Mouse (Mus musculus) thymus, postnatal 0 days (tissue): ENCODE measurements around the gene Scly. TPM values are rescaled to one million over a fixed set of nuclear protein-coding genes. Genes with fewer than 3 reads are reported as not detected.

ENCODE experiments used
- DNase-seq: peaks from one replicate; pipeline ENCODE4 v3.0.0-alpha.2; 2015; ENCODE audit warnings: low spot score
- polyA plus RNA-seq: library from polyadenylated mRNA; unstranded; fragments of >200 nt; fragmentation: Nextera tagmentation; extraction: Ambion mirVana; gene quantifications from 2 replicates; pipeline ENCODE4 v1.2.1, GENCODE M21; 2015

Scly gene
- polyA plus RNA-seq: 15.6 and 16.2 TPM in 2 replicates

GRCm38 (mm10) chr1:91297799-91298744 lies at the start of gene Scly:
Scly (plus strand) TSS chr1:91298338.
- DNase-seq: peak; percentile 93

DNA sequence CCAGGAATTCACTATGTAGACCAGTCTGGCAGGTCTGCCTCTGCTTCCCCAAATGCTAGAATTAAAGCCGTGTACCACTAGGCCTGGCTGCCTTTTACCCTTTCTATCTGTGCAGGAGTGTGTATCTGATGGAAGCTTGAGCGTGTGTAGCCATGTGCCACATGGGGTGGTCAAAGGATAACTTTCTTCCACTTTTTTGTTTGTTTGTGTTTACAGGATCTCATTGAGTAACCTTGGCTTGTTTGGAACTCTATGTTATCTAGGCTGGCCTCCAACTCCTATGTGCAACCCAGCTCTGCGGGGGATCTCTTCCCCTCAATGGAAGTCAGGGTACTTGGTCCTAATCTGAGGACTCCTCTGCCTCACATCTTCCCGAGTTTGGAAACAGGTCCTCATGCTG lies 49.2 kb upstream of the Scly start:
- DNase-seq: no peak

DNA sequence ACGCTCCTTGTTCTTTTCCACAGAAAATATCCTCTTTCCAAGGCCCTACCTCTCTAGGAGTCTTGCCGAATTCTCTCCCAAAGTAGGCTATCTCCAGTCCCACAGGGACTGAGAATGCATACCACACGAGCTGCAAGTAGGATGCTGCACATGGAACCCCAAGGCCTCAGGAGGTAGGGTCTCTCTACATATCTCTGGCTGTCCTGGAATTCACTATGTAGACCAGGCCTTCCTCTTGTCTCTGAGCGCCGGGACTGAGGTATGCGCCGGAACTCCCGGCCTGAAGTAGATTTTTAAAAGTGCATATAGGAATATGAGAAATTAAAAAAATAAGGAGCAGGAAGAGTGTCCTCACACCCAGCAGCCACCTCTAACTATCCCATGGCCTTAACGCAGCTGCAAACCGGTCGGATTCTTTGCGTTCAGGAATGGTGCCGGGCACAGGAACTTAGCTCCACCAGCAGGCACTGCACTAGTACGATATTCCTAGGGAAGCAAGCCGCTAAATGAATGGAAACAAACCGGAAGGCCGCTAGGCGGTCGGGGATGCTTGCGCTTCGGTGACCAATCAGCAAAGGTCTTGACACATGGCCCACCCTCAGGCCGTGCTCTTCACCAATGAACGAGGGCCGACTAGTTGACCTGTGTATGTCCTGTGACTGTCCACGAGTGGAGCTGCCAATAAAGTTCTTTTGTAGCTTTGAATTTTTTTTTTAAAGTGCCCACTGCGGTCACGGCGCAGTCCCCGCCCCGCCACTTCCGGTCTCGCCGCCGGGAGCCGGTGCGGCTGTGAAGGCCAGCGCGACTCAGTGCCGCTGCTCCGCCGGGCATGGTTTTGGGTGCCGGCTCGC lies 48.3 kb upstream of the Scly start, which contains the start of gene Ube2f:
Gene Ube2f, plus strand, starts transcription at position 741 of the 851 bp plus-strand sequence.
- peak; percentile 92 for DNase-seq

DNA sequence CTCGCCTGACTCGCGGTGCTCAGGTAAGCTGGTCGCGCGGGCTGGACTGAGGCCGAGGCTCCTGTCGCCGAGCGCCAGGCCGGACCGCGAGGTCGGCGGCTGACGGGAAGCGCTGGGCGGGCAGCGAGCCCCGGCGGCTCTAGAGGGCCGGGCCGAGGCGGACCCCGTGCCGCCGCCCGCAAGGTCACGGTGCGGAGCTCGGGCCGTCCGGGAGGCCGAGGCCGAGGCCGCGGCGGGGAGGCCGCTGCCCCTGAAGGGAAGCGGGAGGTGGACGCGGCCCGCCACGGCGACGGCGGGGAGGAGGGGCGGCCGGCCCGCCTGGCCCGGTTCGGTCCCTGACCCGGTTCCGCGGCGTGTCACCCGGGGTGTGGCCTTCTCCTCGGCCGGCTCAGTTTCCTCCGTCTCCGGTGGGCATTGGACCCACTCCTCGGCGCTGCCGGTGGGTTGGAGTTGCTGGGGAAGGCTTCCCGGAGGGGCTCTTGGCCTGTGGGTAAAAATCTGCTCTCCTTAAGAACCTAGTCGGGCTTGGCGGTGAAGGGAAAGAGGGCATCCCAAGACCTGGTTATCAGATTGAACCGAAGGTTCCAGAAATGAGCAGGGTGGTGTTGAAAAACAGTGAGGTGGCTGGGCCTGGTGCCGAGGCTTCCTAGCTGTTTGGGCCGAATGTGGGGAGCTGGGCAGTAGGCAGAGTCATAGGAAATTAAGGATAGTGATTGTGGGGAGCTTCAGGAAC lies 47.6 kb upstream of the Scly start:
- DNase-seq: no peak

DNA sequence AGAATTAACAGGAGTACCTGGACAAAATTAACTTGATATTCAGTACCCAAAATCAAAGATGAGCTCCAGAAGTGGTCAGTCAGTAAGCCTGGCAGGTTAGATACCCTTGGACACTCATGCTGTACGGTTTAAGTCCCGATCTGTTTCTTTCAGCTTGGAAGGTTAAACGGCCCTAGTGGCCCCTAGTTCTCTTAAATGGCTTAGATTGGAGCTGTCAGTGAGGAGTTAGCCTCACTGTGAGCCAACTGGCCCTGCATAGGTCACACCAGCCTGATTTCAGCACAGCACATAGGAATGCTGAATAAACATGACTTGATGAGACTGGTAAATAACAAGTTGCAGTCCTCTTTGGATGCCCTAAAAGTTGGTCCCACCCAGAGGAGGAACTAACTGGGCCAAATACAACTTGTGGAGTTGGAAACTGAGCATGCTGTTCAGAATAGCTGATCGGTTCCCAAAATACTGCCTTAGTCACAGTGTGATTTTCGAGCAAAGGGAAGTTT lies 46.9 kb upstream of the Scly start:
- DNase-seq: peak; percentile 16

GRCm38 (mm10) chr1:91251927-91252326 lies 46.2 kb upstream of the Scly start:
- peak; percentile 31 for DNase-seq

GRCm38 (mm10) chr1:91257918-91258317 lies 40.2 kb upstream of the Scly start:
- DNase-seq: no peak

DNA sequence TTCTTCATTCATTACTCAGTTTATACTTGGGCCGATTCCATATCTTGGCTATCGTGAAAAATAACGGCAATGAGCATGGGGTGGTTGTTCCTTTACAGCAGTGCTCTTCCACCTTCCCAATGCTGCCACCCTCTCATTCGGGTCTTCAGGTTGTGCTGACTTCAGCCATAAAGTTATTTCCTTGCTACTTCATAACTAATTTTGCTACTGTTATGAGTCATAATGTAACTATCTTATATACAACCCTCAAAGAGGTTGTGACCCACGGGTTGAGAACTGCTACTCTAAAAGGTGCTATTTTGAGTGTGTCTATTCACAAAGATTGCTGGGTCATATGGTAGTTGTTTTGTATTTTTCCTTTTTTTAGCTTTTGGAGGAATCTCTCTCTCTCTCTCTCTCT lies 38.3 kb upstream of the Scly start:
- no peak for DNase-seq

- no peak for DNase-seq
Measured at GRCm38 (mm10) chr1:91262508-91262907, 35.6 kb upstream of the Scly start.

DNA sequence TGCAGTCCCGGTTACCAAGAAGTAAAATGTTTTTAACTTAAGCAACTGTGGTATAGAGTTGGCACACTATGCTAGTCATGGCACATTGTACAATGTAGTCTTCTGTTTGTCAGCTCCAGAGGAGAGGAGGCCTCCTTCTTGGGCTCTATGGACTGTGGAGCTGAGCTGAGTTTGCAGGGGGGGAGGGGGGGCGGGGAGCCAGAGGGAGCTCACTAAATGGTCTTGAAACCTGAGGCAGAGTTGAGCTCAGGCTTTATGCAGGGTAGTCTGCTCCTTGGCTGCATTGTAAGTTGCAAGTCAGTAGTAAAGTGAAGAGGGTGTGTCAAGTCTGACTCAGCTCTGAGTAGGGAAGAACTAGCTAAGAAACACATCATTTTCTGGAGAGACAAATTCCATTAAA lies 25.9 kb upstream of the Scly start:
- no peak for DNase-seq

DNA sequence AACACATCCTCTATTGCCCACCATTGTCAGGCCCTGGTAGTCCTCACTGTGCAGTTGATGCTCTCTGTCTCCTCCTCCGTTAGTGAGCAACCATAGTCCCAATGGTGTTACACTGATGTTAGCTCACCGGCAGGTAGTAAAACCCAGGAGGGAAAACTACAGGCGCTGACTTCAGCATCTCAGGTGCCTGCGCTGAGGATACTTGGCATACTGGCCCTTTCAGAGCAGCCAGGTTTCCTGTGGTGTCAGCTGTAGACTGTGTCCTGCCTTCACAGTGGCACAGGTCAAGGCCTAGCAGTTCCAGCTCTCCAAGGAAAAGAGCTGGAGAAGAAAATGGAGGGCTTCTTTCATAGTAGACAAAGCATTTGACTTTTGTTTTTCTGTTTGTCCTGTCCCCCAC lies 21.6 kb upstream of the Scly start:
- DNase-seq: no peak

GRCm38 (mm10) chr1:91277480-91277879 lies 20.7 kb upstream of the Scly start:
- no peak for DNase-seq

DNA sequence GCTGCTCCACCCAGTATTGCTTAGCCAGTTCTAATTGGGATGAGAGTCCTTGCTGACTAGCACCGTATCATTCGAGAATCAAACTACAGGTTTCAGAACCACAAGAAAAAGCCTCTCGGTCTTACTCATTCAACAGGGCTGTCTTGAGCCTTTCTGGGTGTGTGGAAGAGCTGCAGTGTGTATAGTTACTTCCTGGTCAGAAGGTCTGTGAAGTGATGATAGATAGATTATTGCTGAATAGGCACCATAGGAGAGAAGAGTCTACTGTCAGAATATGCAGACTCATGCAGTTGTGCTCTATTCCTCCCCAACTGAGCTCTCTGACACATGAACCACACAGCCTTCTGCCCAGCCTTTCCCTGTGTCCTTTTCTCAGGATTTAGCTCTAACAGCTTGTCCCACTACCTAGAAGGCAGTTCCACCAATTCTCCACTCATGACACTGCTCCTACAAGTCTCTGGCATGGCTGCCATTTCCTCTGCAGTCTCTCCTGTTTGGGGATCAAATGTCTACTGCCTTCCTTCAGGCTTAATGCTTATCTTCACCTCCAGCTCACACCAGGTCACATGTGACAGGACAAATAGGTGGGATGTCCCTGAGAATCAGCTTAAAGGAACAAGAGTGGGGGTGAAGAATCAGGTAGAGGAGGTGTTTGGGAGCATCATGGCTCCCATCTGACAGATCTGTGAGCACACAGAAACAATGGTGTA lies 19.6 kb upstream of the Scly start:
- DNase-seq: no peak

GRCm38 (mm10) chr1:91279126-91279525 lies 19.0 kb upstream of the Scly start:
- DNase-seq: no peak

- DNase-seq: no peak
Measured at GRCm38 (mm10) chr1:91282582-91282981, 15.6 kb upstream of the Scly start.

GRCm38 (mm10) chr1:91289375-91289774 lies 8.8 kb upstream of the Scly start:
- no peak for DNase-seq

DNA sequence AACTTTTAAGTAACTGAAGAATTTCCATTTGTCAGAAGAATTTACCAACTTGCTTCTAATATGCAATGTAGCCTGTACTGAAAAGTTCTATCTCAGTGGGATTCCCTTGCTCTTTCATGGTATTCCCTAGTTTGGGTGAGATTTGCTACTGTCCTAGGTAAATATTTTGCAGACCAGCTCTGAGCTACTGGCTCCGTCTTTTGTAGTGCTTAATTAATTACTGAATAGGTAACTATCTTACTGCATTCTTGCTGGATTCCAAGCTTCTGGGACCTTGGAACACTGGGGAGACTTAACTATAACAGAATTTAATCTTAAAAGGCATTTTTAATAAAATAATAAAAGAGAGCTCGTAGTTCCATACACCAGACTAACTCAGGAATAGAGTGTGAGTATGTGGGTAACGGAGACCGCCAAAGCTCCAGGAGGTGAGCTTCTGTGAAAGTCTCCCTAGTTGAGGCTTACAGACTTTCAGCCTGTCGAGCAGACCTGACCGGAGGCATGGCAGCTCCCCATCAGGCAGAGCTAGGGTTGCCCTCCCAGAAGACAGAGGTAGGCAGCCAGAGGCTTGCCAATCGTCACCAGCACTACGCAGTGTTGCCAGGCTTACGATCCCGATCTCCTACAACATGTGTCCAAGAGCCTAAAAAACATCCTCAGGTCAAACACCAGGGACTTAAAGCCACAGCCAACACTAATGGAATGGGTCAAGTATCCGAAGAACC lies 5.9 kb upstream of the Scly start:
- no peak for DNase-seq

DNA sequence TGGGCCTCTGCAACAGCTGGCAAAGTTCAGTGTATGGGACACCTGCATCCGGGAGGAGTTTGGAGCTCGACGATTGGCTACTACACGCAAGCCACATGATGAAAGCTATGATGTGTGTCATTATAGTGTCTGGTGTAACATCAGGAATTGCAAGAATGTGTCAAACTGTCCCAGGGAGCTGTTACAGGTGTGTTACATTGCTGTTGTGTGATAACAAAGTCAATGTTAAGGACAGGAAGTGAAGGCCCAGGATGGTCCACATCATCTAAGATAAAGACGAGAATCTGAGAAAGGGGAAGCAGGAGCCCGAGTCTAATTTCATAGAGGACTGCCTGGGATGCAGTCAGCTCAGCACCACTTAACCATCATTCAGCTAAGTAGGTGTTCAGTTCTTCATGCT lies 2.6 kb upstream of the Scly start:
- DNase-seq: no peak

DNA sequence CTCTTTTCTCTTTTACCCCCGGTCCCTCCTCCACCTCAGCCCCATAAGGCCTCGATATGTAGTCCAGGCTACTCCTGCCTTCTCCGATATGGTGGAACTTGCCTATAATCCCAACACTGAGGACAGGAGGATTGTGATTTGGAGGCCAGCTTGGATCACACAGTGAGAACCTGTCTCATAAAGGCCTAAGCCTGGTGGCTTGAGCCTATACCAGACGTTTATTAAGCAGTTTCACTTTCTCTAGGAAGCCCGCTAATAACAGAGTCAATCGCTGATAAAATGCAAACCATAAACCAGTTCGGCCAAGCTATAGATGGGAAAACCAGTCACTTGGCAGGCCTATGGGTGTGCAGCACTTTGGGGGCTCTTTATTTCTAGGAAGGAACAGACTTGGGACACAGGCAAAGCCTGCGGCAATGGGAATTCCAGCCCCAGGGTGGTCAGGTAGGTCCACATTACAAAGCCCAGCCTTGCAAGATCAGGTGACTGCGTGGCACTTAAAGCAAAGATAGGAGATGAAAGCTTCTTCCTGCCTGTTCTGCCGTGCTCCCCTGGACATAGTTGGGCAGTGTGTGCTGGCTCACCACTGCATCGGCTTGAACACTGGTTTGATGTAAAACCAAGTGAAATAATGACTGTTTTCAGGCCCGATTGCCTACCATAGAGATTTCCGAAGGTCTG lies 1.0 kb downstream of the Scly start:
- no peak for DNase-seq
